Mouse (Mus musculus) T-helper 2 cell (primary cell): ENCODE data around the gene 4930407I10Rik.

Experiments
- in situ Hi-C: fragments of 300-600 bp; cut with MboI, MseI; formaldehyde crosslinking; loops from one replicate; pipeline ENCODE4 v1.15.1; 2025; ENCODE audit warnings: high pct_unique_total_duplicates

4930407I10Rik gene

GRCm38 (mm10) chr15:82052544-82052943 lies 6.4 kb upstream of the 4930407I10Rik start:
- in situ Hi-C loops = no loop called here

- in situ Hi-C loops = loop anchor here (5.0 kb wide), 2 partner anchors 58 to 168 kb away; no protein-coding TSS in a partner anchor
These were observed 5.0 kb downstream of the 4930407I10Rik start for GRCm38 (mm10) chr15:82063909-82064308.

GRCm38 (mm10) chr15:82065511-82065910 lies 6.6 kb downstream of the 4930407I10Rik start:
- in situ Hi-C loops = no loop called here

GRCm38 (mm10) chr15:82069898-82070297 lies 10.9 kb downstream of the 4930407I10Rik start, which contains the start of gene Mei1:
TSS of gene Mei1 (plus strand) at chr15:82069996.
- in situ Hi-C loops = no loop called here

GRCm38 (mm10) chr15:82071816-82072469 lies 13.0 kb downstream of the 4930407I10Rik start:
- in situ Hi-C loops = no loop called here

GRCm38 (mm10) chr15:82073490-82073889 lies 14.5 kb downstream of the 4930407I10Rik start:
- in situ Hi-C loops = no loop called here

GRCm38 (mm10) chr15:82079883-82080282 lies 20.9 kb downstream of the 4930407I10Rik start:
- in situ Hi-C loops = loop anchor here (10.0 kb wide), 1 partner anchor 1905 kb away; the partner anchor contains the start of gene Mgat3

GRCm38 (mm10) chr15:82081161-82081560 lies 22.2 kb downstream of the 4930407I10Rik start:
- in situ Hi-C loops = loop anchor here (10.0 kb wide), 1 partner anchor 1906 kb away; the partner anchor contains the start of gene Mgat3

GRCm38 (mm10) chr15:82085606-82086005 lies 26.7 kb downstream of the 4930407I10Rik start:
- in situ Hi-C loops = loop anchor here (10.0 kb wide), 1 partner anchor 1911 kb away; the partner anchor contains the start of gene Mgat3

- in situ Hi-C loops = loop anchor here (10.0 kb wide), 1 partner anchor 1911 kb away; the partner anchor contains the start of gene Mgat3
These were observed 27.2 kb downstream of the 4930407I10Rik start for GRCm38 (mm10) chr15:82086131-82086530.

- in situ Hi-C loops = loop anchor here (10.0 kb wide), 1 partner anchor 1912 kb away; the partner anchor contains the start of gene Mgat3
These were observed 28.3 kb downstream of the 4930407I10Rik start for GRCm38 (mm10) chr15:82087266-82087665.

GRCm38 (mm10) chr15:82091061-82091460 lies 32.1 kb downstream of the 4930407I10Rik start:
- in situ Hi-C loops = loop anchor here (10.0 kb wide), 1 partner anchor 354 kb away; no protein-coding TSS in a partner anchor

GRCm38 (mm10) chr15:82106953-82107555 lies 48.1 kb downstream of the 4930407I10Rik start:
- in situ Hi-C loops = no loop called here
